Mouse (Mus musculus): ENCODE measurements around the gene Ssx9.

DNA sequence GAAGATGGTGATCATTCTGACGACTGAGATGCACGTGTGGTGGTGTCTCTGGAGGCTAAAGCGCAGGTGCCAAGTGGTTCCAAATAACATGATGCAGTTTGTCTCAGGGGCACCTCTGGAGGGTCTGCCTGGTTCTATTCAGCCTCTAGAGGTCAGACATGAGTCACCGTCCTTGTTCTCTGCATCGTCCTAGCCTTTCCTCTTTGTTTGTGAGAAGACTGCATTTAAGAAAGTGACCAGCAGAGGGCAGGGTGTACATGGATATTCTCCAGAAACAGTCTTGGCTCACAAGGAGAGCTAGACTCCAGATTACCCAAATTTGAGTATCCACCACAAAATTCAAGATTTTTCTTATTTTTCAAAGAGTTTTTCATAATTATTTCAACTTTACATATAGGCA, 15.3 kb upstream of the Ssx9 start:
- TF ChIP-seq CTCF (IDR thresholded peaks at IDR 0.05; ENCODE audit: control insufficient read depth, insufficient read depth, insufficient read length): no peak
- TF ChIP-seq USF1 (IDR thresholded peaks at IDR 0.05; ENCODE audit: low read depth): no peak
- no peak for TF ChIP-seq MYOD1 (IDR thresholded peaks at IDR 0.05; ENCODE audit: control insufficient read depth, insufficient read length, low read depth)
- no peak for TF ChIP-seq MYOG (IDR thresholded peaks at IDR 0.05; ENCODE audit: control insufficient read depth, extremely low read depth, insufficient read length)
- TF ChIP-seq FOSL1 (IDR thresholded peaks at IDR 0.05; ENCODE audit: insufficient read depth, low read length, poor library complexity, severe bottlenecking): no peak
- no peak for TF ChIP-seq MAX (IDR thresholded peaks at IDR 0.05)
